Mouse (Mus musculus): Measurements from ENCODE around the gene Bicra. TPM values are rescaled to one million over a fixed set of nuclear protein-coding genes. Genes with fewer than 3 reads are reported as not detected.

Bicra gene
- polyA plus RNA-seq, 1 experiment from 2014 or later = 8.3 TPM

DNA sequence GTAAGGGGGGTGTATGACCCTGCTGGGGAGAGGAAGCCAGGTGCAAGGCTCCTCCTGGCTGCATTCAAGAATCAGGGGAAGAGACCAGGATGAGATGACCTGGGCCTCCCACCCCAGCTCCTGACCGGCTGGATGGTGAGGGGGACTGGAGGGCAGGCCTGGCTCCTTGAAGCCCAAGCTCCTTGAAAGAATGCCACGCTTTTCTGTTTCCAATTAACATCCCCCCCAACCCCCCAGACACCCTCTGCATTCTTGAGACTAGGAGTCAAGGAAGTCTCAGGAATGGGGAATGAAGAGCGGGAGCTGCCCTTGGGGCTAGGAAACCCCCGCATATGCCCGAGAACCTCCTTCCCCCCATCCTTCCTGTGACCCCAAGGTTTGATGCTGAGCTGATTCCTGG, 3.2 kb downstream of the Bicra start:
- ATAC-seq (ENCODE audit: insufficient number of reproducible peaks, insufficient read depth, low FRiP score, low read depth) = no peak
- H3K4me3 ChIP-seq (ENCODE audit: low read depth, low read length) = no peak overlapping the region
- no peak overlapping the region for H3K4me2 ChIP-seq (replicated peaks; ENCODE audit: low read depth, low read length)
- H3K27me3 ChIP-seq (ENCODE audit: control insufficient read depth, insufficient read depth, low read length) = no peaks in the 10 kb centered on the region
- H3K9me3 ChIP-seq (ENCODE audit: control insufficient read depth, low read depth, low read length) = no peaks in the 10 kb centered on the region
- H3K9ac ChIP-seq (replicated peaks; ENCODE audit: low read depth, low read length) = no peak overlapping the region
- WGBS = 41% methylated on average over 5 of the region's 5 CpGs
- peak overlapping the region; percentile 49; the same call in 1 of the 2 replicates for H3K27ac ChIP-seq (ENCODE audit: low read length)
- H3K36me3 ChIP-seq (ENCODE audit: control insufficient read depth, insufficient read depth, low read length) = no peaks in the 10 kb centered on the region
- peaks cover 28% of the 10 kb centered on the region for H3K4me1 ChIP-seq (ENCODE audit: control insufficient read depth, insufficient read depth, low read length)

DNA sequence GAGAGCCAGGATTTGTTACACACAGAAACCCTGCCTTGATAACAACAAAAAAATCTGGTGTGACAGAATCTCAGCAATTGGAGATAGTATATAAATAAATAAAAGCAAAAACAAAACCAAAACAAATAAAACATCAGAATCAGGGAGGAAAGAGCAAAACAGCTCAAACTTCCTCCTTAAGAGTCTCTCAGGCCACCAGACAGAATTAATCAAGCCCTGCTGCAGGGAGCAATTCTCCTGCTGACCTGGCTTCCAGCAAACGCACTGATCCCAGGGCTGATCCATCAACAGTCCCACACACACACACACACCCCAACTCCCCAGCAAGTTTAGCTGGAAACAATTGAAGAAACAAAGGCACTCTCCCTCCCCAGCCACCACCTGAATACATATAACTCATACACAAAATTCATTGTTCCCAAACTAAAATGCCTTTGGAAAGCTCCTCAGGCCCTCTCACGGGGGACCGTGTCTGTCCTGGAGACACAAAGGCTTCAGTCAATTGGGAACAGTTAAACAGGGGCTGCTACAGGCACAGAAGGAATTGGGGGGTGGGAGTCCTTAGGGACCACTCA, 3.8 kb downstream of the Bicra start:
- H3K4me3 ChIP-seq (ENCODE audit: low read depth, low read length) = no peak overlapping the region
- H3K9ac ChIP-seq (replicated peaks; ENCODE audit: low read depth, low read length) = no peak overlapping the region
- H3K27me3 ChIP-seq (ENCODE audit: control insufficient read depth, insufficient read depth, low read length) = no peaks in the 10 kb centered on the region
- WGBS = 46% methylated on average over 3 of the region's 3 CpGs
- H3K4me1 ChIP-seq (ENCODE audit: control insufficient read depth, insufficient read depth, low read length) = peaks cover 22% of the 10 kb centered on the region; the same call in 1 of the 2 replicates
- no peaks in the 10 kb centered on the region for H3K9me3 ChIP-seq (ENCODE audit: control insufficient read depth, low read depth, low read length)
- no peaks in the 10 kb centered on the region for H3K36me3 ChIP-seq (ENCODE audit: control insufficient read depth, insufficient read depth, low read length)
- ATAC-seq (ENCODE audit: insufficient number of reproducible peaks, insufficient read depth, low FRiP score, low read depth) = no peak
- no peak overlapping the region for H3K27ac ChIP-seq (ENCODE audit: low read length)
- no peak overlapping the region for H3K4me2 ChIP-seq (replicated peaks; ENCODE audit: low read depth, low read length)

DNA sequence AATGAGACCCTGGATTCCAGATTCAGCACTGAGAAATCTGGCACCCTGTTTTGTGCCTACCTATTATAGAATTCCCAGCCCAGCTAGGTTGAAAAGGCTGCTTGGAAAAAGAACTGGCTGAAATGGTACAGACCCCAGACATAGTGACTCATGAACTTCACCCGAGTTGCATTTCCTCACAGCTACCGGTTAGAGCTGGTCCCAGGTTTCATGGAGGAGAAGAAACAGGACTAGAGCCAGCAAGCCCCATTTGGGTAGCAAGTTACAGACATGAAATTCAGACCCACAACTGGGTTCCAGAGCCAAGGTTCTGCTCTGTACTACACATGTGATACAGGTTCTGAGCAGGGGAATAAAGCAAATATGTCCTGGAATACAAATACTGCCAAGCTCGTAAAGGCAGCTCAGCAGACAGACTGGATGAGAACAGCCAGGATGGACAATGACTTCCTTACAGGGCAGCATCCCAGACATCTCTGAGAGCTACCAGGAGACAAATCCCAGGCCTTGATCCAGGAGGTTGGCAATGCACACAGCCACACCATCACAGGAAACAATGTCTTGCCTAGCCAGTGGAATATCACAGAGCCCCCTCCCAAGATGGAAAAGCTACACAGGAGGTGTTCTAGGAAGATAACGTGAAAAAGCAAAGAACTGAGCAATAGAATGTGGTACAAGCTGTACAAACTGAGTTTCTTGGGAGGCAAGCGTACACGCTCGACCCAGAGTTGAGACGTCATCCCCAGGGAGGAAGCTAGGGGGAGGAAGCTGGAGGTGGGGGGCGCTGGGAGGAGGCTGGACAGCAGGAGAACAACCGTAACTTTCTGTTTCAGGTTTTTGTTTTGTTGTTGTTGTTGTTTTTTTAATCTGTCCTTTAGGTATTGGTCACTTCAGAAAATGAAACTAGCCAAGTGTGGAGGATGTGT, 4.6 kb downstream of the Bicra start:
- no peak for ATAC-seq (ENCODE audit: insufficient number of reproducible peaks, insufficient read depth, low FRiP score, low read depth)
- Histone ChIP-seq H3K4me3 (ENCODE audit: low read depth, low read length) (no peak overlapping the region), H3K4me1 (ENCODE audit: control insufficient read depth, insufficient read depth, low read length) (peaks cover 21% of the 10 kb centered on the region; the same call in 1 of the 2 replicates), H3K36me3 (ENCODE audit: control insufficient read depth, insufficient read depth, low read length) (no peaks in the 10 kb centered on the region), H3K9ac (replicated peaks; ENCODE audit: low read depth, low read length) (no peak overlapping the region), H3K27ac (ENCODE audit: low read length) (no peak overlapping the region), H3K9me3 (ENCODE audit: control insufficient read depth, low read depth, low read length) (no peaks in the 10 kb centered on the region), H3K27me3 (ENCODE audit: control insufficient read depth, insufficient read depth, low read length) (no peaks in the 10 kb centered on the region), H3K4me2 (replicated peaks; ENCODE audit: low read depth, low read length) (no peak overlapping the region)
- WGBS = 74% methylated on average over 10 of the region's 10 CpGs

DNA sequence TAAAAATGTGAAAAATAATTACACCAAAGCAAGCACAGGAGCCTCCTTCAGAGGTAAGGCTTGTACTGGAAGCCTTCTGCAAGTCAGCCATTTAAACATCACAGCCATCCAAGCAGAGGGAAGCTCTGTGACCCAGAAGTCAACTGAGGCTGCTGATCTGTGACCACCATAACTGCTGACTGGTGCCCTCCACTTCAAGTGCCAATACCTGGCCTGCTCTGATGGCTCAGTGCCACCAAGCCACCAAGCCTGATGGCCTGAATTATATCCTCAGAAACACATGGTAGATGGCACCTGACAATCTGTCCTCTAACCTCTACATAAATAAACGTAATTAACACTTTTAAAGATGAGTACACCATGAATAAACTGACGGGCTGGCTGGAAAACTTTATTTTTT, 6.5 kb downstream of the Bicra start:
- H3K27ac ChIP-seq (ENCODE audit: low read length) = no peak overlapping the region
- H3K4me2 ChIP-seq (replicated peaks; ENCODE audit: low read depth, low read length) = no peak overlapping the region
- ATAC-seq (ENCODE audit: insufficient number of reproducible peaks, insufficient read depth, low FRiP score, low read depth) = no peak
- no peaks in the 10 kb centered on the region for H3K9me3 ChIP-seq (ENCODE audit: control insufficient read depth, low read depth, low read length)
- no peaks in the 10 kb centered on the region for H3K36me3 ChIP-seq (ENCODE audit: control insufficient read depth, insufficient read depth, low read length)
- H3K4me3 ChIP-seq (ENCODE audit: low read depth, low read length) = no peak overlapping the region
- peaks cover 21% of the 10 kb centered on the region; the same call in 1 of the 2 replicates for H3K4me1 ChIP-seq (ENCODE audit: control insufficient read depth, insufficient read depth, low read length)
- no peak overlapping the region for H3K9ac ChIP-seq (replicated peaks; ENCODE audit: low read depth, low read length)
- WGBS = 87% methylated on average over 2 of the region's 2 CpGs
- H3K27me3 ChIP-seq (ENCODE audit: control insufficient read depth, insufficient read depth, low read length) = no peaks in the 10 kb centered on the region

DNA sequence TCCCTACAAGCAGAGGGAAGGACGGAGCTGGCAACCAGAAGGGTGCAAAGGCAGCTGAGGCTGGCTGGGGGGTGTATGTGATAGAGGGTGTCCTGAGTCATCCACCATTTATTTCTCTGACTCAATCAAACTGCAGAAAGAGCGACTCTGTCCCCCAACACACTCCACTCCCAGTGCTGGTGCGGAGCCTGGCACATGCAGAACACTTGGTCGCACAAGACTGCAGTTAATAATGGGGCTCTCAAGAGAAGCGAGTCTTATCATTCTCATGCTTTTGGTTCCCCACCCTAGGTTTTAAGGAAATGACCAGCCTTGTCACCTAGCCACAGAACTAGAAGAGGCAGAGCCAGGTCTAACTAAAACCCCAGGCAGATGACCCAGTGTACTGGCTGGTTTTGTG, 8.4 kb downstream of the Bicra start:
- no peaks in the 10 kb centered on the region for H3K36me3 ChIP-seq (ENCODE audit: control insufficient read depth, insufficient read depth, low read length)
- H3K27me3 ChIP-seq (ENCODE audit: control insufficient read depth, insufficient read depth, low read length) = no peaks in the 10 kb centered on the region
- no peak overlapping the region for H3K27ac ChIP-seq (ENCODE audit: low read length)
- H3K9me3 ChIP-seq (ENCODE audit: control insufficient read depth, low read depth, low read length) = no peaks in the 10 kb centered on the region
- H3K4me1 ChIP-seq (ENCODE audit: control insufficient read depth, insufficient read depth, low read length) = peaks cover 3% of the 10 kb centered on the region; the same call in 1 of the 2 replicates
- no peak for ATAC-seq (ENCODE audit: insufficient number of reproducible peaks, insufficient read depth, low FRiP score, low read depth)
- H3K4me2 ChIP-seq (replicated peaks; ENCODE audit: low read depth, low read length) = no peak overlapping the region
- WGBS = 90% methylated on average over 5 of the region's 5 CpGs
- H3K9ac ChIP-seq (replicated peaks; ENCODE audit: low read depth, low read length) = no peak overlapping the region
- no peak overlapping the region for H3K4me3 ChIP-seq (ENCODE audit: low read depth, low read length)

DNA sequence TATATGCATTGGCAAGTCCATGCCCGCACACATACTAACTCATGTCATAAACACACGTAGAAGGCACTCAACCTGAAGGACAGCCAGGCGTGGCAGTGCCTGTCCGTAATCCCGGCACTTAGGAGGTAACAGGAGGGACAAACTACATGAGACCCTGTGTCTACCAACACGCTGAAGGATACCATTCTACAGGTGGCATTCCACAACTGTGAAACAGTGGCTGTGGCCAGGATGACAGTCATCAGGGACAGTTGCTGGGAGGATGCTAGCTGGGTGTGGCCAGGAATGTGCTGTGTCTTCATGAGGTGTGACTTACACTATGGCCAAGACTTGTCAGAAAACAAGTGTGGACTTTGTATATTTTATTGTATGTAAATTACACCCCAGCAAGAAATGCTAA, 10.7 kb downstream of the Bicra start:
- Histone ChIP-seq H3K27ac (ENCODE audit: low read length) (no peak overlapping the region), H3K27me3 (ENCODE audit: control insufficient read depth, insufficient read depth, low read length) (no peaks in the 10 kb centered on the region), H3K4me3 (ENCODE audit: low read depth, low read length) (no peak overlapping the region), H3K4me1 (ENCODE audit: control insufficient read depth, insufficient read depth, low read length) (no peaks in the 10 kb centered on the region), H3K36me3 (ENCODE audit: control insufficient read depth, insufficient read depth, low read length) (no peaks in the 10 kb centered on the region), H3K9me3 (ENCODE audit: control insufficient read depth, low read depth, low read length) (no peaks in the 10 kb centered on the region), H3K4me2 (replicated peaks; ENCODE audit: low read depth, low read length) (no peak overlapping the region), H3K9ac (replicated peaks; ENCODE audit: low read depth, low read length) (no peak overlapping the region)
- ATAC-seq (ENCODE audit: insufficient number of reproducible peaks, insufficient read depth, low FRiP score, low read depth) = no peak
- WGBS = 94% methylated on average over 6 of the region's 6 CpGs

DNA sequence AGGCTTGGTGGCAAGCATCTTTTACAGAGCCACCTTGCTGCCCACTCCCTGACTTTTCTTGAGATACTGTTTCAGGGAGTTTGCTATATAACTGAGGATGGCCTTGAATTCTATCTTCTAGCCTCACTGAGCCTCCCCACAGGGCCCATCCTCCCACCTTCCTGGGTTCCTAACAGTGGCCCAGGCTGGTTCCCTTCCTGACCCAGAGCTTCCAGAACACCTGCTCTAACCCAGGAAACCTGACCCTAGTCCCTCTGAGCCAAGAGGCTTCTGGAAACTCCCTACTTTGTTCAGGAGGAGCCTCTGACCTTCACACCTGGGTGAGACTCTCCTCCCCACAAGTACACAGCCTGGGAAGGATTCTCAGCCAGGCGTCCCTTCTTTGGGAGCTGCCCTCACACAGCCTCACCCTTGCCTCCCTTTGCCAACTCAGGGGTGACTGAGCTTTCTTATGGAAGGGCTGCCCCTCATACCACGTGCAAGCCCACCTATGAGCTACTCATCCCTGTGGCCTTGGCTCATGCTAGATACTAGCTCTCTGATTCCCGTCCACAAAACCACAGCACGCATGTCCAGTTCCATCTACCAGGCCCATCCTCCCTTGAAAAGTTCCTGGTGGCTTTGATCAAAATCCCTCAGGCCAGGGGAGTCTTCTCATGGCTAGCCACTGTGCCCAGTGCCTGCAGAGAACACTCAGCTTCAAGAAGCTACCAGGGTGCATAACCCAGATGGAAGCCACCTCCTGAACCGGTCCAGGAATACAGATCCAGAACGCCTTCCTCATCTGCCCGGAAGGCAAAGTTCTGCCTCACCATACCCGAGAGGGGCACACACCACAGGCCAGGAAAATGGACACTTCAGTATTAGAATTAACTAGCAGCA, 13.9 kb downstream of the Bicra start:
- no peak overlapping the region for H3K4me2 ChIP-seq (replicated peaks; ENCODE audit: low read depth, low read length)
- no peak overlapping the region for H3K9ac ChIP-seq (replicated peaks; ENCODE audit: low read depth, low read length)
- H3K9me3 ChIP-seq (ENCODE audit: control insufficient read depth, low read depth, low read length) = no peaks in the 10 kb centered on the region
- H3K27me3 ChIP-seq (ENCODE audit: control insufficient read depth, insufficient read depth, low read length) = no peaks in the 10 kb centered on the region
- H3K4me1 ChIP-seq (ENCODE audit: control insufficient read depth, insufficient read depth, low read length) = no peaks in the 10 kb centered on the region
- no peak overlapping the region for H3K4me3 ChIP-seq (ENCODE audit: low read depth, low read length)
- H3K27ac ChIP-seq (ENCODE audit: low read length) = no peak overlapping the region
- no peak for ATAC-seq (ENCODE audit: insufficient number of reproducible peaks, insufficient read depth, low FRiP score, low read depth)
- WGBS = 90% methylated on average over 8 of the region's 8 CpGs
- H3K36me3 ChIP-seq (ENCODE audit: control insufficient read depth, insufficient read depth, low read length) = no peaks in the 10 kb centered on the region

DNA sequence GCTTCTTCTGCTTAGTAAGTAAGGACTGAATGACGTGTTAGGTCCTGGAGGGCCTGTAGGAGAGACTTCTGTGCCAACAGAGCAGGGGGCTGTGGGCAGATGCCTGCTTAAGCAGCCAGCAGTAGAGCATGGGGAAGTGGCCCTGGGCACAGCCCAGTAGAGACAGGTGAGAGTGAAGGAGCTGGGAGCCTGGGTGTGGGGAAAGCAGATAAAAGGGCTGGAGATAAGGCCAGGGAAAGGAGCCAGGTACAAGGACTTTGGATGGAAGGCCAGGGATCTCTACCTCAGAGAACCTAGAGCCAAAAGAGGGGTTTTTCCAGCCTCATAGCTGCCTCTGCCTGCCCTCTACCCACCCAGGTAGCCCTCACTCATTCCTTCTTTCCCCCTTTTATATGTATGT, 14.7 kb downstream of the Bicra start:
- H3K36me3 ChIP-seq (ENCODE audit: control insufficient read depth, insufficient read depth, low read length) = no peaks in the 10 kb centered on the region
- WGBS = 81% methylated on average over 1 of the region's 1 CpGs
- H3K27me3 ChIP-seq (ENCODE audit: control insufficient read depth, insufficient read depth, low read length) = no peaks in the 10 kb centered on the region
- no peaks in the 10 kb centered on the region for H3K4me1 ChIP-seq (ENCODE audit: control insufficient read depth, insufficient read depth, low read length)
- H3K27ac ChIP-seq (ENCODE audit: low read length) = no peak overlapping the region
- no peak overlapping the region for H3K4me2 ChIP-seq (replicated peaks; ENCODE audit: low read depth, low read length)
- H3K9me3 ChIP-seq (ENCODE audit: control insufficient read depth, low read depth, low read length) = no peaks in the 10 kb centered on the region
- no peak for ATAC-seq (ENCODE audit: insufficient number of reproducible peaks, insufficient read depth, low FRiP score, low read depth)
- no peak overlapping the region for H3K4me3 ChIP-seq (ENCODE audit: low read depth, low read length)
- H3K9ac ChIP-seq (replicated peaks; ENCODE audit: low read depth, low read length) = no peak overlapping the region
